Mouse (Mus musculus) neutrophil, adult 5-6 weeks (primary cell): ENCODE results near the gene Senp2. TPM values are rescaled to one million over a fixed set of nuclear protein-coding genes. Genes with fewer than 3 reads are reported as not detected.

Experiments
- ATAC-seq: fragments of 151-379, 151-347 bp; 2 replicates; pipeline ENCODE4 v1.8.0; 2017; ENCODE audit warnings: mild to moderate bottlenecking, moderate TSS enrichment; ENCODE audit not compliant: insufficient number of reproducible peaks, poor library complexity, low FRiP score, severe bottlenecking; ENCODE audit errors: extremely low read depth
- total RNA-seq: library from RNA; stranded (forward); fragments of 200-1000 nt; gene quantifications from 2 replicates; pipeline ENCODE4 v1.2.3, GENCODE M21; 2017

The Senp2 gene
- total RNA-seq, 1 experiment from 2014 or later = 109 TPM

- ATAC-seq = no peak
These were observed 7.7 kb upstream of the Senp2 start for GRCm38 (mm10) chr16:22001606-22002005.

GRCm38 (mm10) chr16:22009596-22009995 lies 312 bp downstream of the Senp2 start:
- peak; percentile 2; the same call in 1 of the 2 replicates for ATAC-seq

- no peak for ATAC-seq
These were observed 6.3 kb downstream of the Senp2 start for GRCm38 (mm10) chr16:22015569-22015968.

- no peak for ATAC-seq
These were observed 12.8 kb downstream of the Senp2 start for GRCm38 (mm10) chr16:22022122-22022521.

GRCm38 (mm10) chr16:22027474-22027873 lies 18.2 kb downstream of the Senp2 start:
- ATAC-seq = no peak

GRCm38 (mm10) chr16:22038554-22038953 lies 29.3 kb downstream of the Senp2 start:
- ATAC-seq = no peak

- ATAC-seq = no peak
These were observed 30.7 kb downstream of the Senp2 start for GRCm38 (mm10) chr16:22039978-22040377.

- ATAC-seq = no peak
These were observed 34.5 kb downstream of the Senp2 start for GRCm38 (mm10) chr16:22043830-22044229.

GRCm38 (mm10) chr16:22045930-22046329 lies 36.6 kb downstream of the Senp2 start:
- ATAC-seq = no peak

- no peak for ATAC-seq
These were observed 37.6 kb downstream of the Senp2 start for GRCm38 (mm10) chr16:22046739-22047366.

GRCm38 (mm10) chr16:22053411-22053810 lies 44.1 kb downstream of the Senp2 start:
- ATAC-seq = no peak

- ATAC-seq = no peak
These were observed 48.2 kb downstream of the Senp2 start for GRCm38 (mm10) chr16:22057498-22057897.

- peak; percentile 39; the same call in 1 of the 2 replicates for ATAC-seq
These were observed 49.6 kb downstream of the Senp2 start for GRCm38 (mm10) chr16:22058871-22059270.

- ATAC-seq = no peak
These were observed 51.1 kb downstream of the Senp2 start for GRCm38 (mm10) chr16:22060416-22060815.

- peak; percentile 71 for ATAC-seq
These were observed 52.4 kb downstream of the Senp2 start for GRCm38 (mm10) chr16:22061555-22062160.

- no peak for ATAC-seq
These were observed 53.0 kb downstream of the Senp2 start for GRCm38 (mm10) chr16:22062284-22062683.

GRCm38 (mm10) chr16:22065536-22065935 lies 56.3 kb downstream of the Senp2 start:
- ATAC-seq = no peak

- ATAC-seq = no peak
These were observed 58.1 kb downstream of the Senp2 start for GRCm38 (mm10) chr16:22067406-22067805.

GRCm38 (mm10) chr16:22071361-22071760 lies 62.1 kb downstream of the Senp2 start:
- no peak for ATAC-seq

- no peak for ATAC-seq
These were observed 65.8 kb downstream of the Senp2 start for GRCm38 (mm10) chr16:22075067-22075466.
